Mouse (Mus musculus) lung, adult 18-20 months (tissue): ENCODE measurements around the gene Slc41a2.

ENCODE experiments used
- DNase-seq, 2 experiments: peaks; one replicate each; pipeline ENCODE4 v3.0.0; 2022; ENCODE audit warnings: mixed read lengths in 2 of 2

The Slc41a2 gene

DNA sequence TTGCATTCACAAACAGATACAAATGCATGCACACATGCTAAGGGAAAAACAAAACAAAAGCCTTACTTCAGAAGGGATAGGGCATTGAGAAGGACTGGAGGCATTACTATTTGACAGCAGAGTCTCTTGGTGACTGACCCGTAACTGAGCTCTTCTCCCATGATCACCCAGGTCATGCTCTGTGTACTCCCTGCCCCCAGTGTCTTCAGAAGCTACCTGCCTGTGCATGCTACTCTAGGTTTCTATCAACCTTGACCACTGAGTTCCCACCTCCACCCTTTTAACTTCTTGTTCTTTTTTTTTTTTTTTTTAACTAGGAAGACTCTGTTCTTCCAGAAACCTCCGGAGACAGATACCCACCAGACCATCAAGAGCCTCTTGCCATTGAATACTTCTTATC lies 13.0 kb upstream of the Slc41a2 start:
- no peak for DNase-seq

- peak in 1 of 2 experiments; percentile 19 for DNase-seq
Measured at GRCm38 (mm10) chr10:83347494-83347893, 9.8 kb upstream of the Slc41a2 start.

- DNase-seq, result no peak
Measured at GRCm38 (mm10) chr10:83346359-83346736, 8.7 kb upstream of the Slc41a2 start.

DNA sequence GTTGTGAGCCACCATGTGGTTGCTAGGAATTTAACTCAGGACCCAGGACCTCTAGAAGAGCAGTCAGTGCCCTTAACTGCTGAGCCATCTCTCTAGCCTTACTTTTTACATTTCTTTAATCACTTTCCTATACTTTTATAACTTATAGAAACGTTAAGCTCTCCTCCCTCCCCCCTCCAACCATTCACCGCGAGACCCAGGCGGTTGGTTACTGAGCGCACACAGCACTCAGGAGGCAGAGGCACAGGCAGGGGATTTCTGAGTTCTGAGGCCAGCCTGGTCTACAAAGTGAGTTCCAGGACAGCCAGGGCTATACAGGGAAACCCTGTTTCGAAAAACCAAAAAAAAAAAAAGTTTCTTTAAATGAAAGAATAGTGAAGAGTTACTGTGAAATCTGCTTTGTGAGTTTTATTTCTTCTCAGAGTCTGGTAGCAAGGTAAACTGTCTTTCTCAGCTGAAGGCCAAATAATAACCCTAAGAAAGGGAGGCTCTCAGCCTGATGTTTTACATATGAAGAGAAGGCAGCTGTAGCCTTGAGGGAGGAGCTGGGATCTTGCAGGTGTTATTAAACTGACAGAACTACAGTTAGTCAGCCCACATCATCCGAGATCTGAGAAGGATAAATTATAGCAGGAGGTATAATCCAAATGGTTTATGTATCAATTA lies 8.1 kb upstream of the Slc41a2 start:
- DNase-seq, result no peak

DNA sequence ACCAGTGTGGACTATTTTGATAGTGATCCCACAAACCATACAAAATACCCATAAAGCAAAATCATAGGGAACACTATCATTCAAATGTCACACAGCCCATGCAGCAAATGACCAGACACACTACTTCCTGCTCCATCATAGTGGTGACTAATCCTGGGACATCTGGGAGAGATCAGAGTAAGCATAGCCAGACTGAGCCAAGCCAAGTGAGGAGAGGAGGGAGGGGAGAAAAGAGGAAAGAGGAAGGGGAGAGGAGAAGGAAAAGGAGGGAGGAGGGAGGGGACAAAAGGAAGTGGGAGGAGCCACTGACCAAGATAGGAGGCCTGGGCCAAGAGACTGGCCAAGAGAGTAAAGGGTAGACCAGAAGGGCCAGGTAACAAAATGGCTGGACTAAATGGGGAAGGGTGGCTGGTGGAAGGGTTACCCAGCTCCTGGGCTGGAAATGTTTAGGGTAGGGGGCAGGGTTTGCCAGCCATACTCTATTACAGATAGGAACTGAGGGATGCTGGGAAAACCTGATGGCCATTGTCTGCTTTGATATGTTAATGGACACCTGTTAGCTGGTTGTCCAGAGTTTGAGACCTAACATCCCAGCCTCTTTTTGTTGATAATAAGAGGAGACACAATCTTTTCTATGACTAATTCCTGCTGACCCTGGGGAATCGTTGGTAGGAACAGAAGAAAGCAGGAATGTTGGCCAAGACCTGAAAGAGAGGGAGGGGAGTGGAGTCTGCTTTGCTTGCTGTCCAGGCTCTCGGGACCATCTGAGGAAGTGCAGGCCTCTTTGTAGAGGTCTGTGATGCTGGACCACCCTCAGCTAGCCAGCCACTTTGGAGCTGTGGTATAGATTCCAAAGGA lies 6.4 kb upstream of the Slc41a2 start:
- no peak for DNase-seq

DNA sequence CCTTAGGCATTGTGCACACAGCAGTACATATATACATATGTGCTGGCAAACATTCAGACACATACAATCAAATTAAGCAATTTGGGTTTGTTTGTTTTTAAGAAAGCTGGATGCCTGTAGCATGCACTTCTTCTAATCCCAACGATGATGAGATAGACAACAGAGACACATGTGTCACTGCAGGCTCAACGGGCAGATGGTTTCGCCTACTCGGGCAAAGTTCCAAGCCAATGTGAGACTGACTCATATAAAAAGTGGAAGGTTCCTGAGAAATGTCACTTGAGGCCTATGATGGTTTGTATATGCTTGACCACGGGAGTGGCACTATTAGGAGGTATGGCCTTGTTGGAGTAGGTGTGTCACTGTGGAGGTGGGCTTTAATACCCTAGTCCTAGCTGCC lies 5.5 kb upstream of the Slc41a2 start:
- no peak for DNase-seq

GRCm38 (mm10) chr10:83341226-83341625 lies 3.5 kb upstream of the Slc41a2 start:
- no peak for DNase-seq

GRCm38 (mm10) chr10:83337971-83338598 lies 403 bp upstream of the Slc41a2 start:
- no peak for DNase-seq

- no peak for DNase-seq
Measured at GRCm38 (mm10) chr10:83336336-83336735, 1.3 kb downstream of the Slc41a2 start.

GRCm38 (mm10) chr10:83332581-83332980 lies 5.1 kb downstream of the Slc41a2 start:
- no peak for DNase-seq

GRCm38 (mm10) chr10:83331811-83332210 lies 5.9 kb downstream of the Slc41a2 start:
- DNase-seq, result no peak

GRCm38 (mm10) chr10:83330336-83330735 lies 7.3 kb downstream of the Slc41a2 start:
- DNase-seq, result no peak

DNA sequence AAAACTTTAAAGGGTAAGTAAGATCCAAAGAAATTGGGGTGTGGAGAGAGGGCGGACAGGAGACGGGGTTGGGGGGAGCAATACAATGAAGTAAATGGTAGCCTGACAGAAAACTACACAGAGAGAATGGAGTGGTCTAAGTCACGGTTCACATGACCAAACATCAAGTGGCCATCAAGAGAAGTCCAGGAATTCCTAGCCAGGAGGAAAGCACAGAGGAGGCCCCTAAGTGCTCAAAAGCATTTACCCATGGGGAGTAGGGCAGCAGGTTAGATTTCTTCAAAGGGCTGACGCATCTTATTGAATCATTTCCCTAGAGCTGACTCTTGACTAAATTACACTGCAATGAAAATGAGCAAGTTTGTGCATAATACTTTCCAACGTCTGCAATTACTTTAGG lies 8.9 kb downstream of the Slc41a2 start:
- peak in 1 of 2 experiments; percentile 47 for DNase-seq

DNA sequence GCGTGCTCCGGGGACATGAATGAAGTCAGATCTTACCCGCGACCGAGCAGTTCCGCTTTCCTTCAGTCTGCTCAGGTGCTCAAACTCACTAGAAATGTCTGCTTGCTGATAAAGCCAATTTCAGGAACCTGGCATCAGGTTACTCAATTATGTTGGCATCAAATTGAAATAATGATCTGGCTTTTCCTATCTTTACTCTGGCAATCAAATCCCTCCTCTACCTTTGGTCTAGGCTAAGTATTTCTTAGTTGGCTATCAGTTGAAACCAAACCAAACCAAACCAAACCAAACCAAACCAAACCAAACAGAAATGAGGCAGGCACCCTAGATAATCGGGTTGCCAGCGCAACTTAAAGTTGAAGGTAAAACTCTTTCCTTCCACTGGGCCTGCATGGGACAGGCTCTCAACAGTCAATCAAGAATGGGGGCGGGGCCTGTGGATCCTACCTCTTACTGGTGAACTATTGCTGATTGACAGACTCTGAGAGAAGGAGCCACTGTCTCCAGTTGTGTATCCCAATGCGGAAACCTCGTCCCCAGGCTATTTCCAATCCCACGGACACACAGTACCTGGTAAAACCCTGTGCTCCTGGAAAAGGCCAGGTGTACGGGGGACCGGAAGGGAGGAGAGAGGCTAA lies 10.9 kb downstream of the Slc41a2 start:
- no peak for DNase-seq

DNA sequence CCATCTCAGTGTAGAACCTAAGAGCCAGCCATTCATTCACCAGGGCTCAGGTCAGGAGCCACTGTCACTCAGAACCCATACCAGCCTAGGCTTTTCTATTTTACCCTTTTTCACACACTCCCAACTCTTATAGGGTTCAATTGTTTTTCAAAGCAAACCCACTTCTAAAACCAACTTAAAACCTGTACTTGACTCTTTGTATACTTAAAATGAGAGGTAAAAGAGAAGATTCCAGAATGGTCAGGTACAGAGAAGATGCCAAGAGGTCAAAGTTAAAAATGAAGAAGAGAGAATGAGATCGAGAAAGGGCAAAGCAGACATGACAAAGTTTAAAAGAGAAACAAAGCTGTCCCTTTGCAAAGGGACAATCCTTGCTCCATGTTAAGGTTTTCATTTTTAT lies 11.8 kb downstream of the Slc41a2 start:
- DNase-seq, result no peak

DNA sequence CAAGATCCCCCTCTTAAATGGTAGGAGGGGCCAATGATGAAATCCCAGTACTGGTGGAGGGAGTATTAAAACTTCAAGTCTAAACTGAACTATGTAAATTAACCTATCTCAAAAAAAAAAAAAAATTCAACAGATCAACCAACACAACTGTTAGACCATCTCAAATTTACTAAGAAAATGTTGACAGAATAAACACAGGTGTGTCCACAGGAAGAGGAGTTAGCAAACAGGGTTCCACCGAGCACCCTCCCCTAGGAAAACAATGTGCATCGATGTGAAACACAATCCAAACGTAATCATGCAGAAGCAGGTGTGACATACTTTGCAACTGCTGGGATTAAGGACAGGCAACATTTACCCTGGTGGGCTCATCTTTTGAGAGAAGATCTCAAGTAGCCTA lies 12.8 kb downstream of the Slc41a2 start:
- DNase-seq, result no peak

DNA sequence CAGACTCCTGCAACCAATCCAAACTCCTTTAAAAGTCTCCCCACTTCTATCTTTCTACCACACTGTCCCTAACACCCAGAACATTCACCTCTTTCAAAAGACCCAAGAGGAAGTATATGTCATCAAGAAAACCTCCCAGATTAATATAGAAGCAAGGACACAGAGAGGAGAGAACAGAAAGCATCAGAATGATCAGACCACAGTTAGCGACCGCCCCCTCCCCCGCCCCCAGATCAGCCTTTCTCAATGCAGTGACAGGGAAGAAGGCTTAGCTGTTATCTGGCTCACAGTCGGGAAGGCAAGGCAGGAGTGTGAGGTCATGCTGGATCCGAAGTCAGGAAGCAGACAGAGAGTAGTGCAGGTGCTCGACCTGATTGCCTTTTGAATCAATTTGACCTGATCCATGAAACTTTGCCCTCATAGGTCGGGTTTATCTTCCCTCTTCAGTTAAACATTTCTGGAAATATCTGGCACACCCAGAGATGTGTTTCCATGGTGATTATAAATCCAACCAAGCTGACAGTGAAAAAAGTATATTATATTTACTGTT lies 15.1 kb downstream of the Slc41a2 start:
- no peak for DNase-seq

DNA sequence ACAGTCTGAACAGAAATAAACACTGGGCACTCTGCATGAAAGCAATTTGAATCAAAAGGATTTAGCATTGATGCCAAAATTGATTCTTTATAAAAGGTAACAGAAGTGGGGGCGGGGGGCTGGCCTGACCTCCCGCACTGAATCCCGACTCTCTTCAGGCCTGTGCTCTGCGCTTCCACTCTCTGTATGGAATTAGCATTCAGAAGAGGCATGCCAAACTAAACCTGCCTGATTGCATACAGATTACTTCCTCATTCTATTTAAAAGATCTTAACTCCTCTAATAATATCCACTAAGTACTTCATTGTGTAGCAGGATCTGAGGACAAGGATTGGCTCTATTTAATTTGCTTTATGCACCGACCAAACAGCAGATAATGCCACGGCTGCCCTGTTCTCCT lies 16.2 kb downstream of the Slc41a2 start:
- no peak for DNase-seq

DNA sequence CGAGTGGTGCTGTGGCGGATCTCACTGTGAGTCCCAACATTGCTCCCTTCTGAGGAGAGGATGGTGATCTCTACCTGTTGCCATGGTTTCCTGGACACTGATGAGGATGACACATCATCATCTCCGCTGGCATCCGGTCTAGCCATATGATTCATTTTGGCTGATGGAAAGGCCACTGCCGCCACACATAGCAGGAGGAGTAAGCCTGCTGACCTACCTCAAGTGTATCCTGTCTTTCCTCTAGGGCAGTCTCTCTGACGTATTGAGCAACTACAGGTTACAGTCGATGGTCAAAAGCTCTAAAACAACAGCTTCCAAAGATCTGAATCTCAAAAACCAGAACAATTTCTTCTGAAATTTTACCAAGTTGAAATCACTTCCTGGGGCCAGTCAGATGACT lies 16.8 kb downstream of the Slc41a2 start:
- DNase-seq, result no peak

GRCm38 (mm10) chr10:83320396-83320795 lies 17.3 kb downstream of the Slc41a2 start:
- DNase-seq, result no peak

- DNase-seq, result no peak
Measured at GRCm38 (mm10) chr10:83313033-83313432, 24.6 kb downstream of the Slc41a2 start.

DNA sequence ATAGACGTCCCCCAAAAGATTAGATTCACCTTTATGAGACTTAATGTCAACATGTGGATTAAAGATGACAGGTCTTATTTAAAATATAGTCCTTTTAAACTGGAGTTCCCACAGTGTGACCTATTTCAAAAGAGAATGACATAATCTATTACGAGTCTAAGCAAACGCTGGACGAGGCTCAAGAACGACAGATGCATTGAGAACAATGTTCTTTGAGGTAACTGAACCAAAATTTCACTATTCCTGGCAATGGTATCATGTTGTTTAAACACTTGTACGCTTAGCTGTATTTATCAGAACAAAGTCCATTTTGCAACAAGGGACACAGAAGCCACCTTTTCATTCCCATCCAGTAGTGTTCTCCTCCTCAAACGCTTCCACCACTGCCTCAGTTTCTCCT lies 27.3 kb downstream of the Slc41a2 start:
- no peak for DNase-seq

DNA sequence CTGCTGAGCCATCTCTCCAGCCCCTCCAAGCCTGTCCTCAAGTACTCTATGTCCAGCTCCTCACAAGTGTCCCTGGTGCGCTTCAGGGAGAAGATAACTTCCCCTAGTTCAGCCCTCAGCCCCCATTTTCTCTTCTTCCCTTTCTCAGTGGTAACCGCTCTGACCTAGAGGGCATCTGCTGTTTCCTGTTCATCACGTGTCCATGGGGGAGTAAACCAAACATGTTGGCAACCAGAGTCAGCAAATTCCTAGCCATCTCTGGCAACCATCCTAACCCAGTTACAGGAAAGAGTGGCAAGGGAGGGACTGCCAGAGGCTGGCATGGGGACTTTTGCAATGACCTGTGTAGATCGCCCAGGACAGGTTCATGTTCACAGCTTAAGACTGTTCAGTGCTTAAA lies 36.0 kb downstream of the Slc41a2 start:
- peak; percentile 32 to 44 for DNase-seq
